Mouse (Mus musculus) spleen, adult 2 months (tissue): ENCODE results near the gene Gas2l3. TPM values are rescaled to one million over a fixed set of nuclear protein-coding genes. Genes with fewer than 3 reads are reported as not detected.

ENCODE experiments used
- DNase-seq, 2 experiments: peaks; one replicate each; pipeline versions ENCODE4 v3.0.0 to v3.0.0-alpha.2; 2012 to 2021; ENCODE audit warnings: low spot score in 2 of 2, low read depth in 1 of 2
- H3K27ac ChIP-seq: fragments of 200-500 bp; 2 replicates; pipeline ENCODE4 v1.5.1; 2012; ENCODE audit warnings: low read length, inconsistent platforms; ENCODE audit not compliant: insufficient read depth
- H3K27me3 ChIP-seq: fragments of 200-500 bp; 2 replicates; pipeline ENCODE4 v1.6.1; 2012; ENCODE audit warnings: mild to moderate bottlenecking, moderate library complexity, low read length, inconsistent platforms; ENCODE audit not compliant: control insufficient read depth, insufficient read depth
- H3K36me3 ChIP-seq: fragments of 200-500 bp; 2 replicates; pipeline ENCODE4 v1.6.1; 2012; ENCODE audit warnings: mild to moderate bottlenecking, low read length, inconsistent platforms; ENCODE audit not compliant: control insufficient read depth, insufficient read depth
- H3K4me1 ChIP-seq: fragments of 200-500 bp; 2 replicates; pipeline ENCODE4 v1.6.1; 2011; ENCODE audit warnings: inconsistent platforms; ENCODE audit not compliant: control insufficient read depth, insufficient read depth, insufficient read length
- H3K4me3 ChIP-seq: fragments of 200-500 bp; 2 replicates; pipeline ENCODE4 v1.5.1; 2011; ENCODE audit warnings: mild to moderate bottlenecking, inconsistent platforms; ENCODE audit not compliant: insufficient read depth, insufficient read length; ENCODE audit errors: extremely low read depth
- CTCF ChIP-seq: fragments of 200-500 bp; IDR thresholded peaks from 2 replicates; pipeline ENCODE4 v1.5.1; 2011; ENCODE audit warnings: mild to moderate bottlenecking, inconsistent platforms; ENCODE audit not compliant: insufficient read depth, insufficient read length, insufficient replicate concordance; ENCODE audit errors: extremely low read depth
- POLR2A ChIP-seq: fragments of 200-500 bp; IDR thresholded peaks from 2 replicates; pipeline ENCODE4 v1.6.1; 2011; ENCODE audit warnings: low read depth, low read length, inconsistent platforms
- WGBS: fragments of 180-500 bp; shearing (Covaris S2); methylation state at CpG from one replicate; pipeline ENCODE4 v1.1.7; 2018; 5-methylcytosine and 5-hydroxymethylcytosine counted together
- polyA plus RNA-seq: library from polyadenylated mRNA; depleted of rRNA; stranded (reverse); fragments of >200 nt; gene quantifications from 2 replicates; pipeline ENCODE4 v1.2.3, GENCODE M21; 2012; rRNA removed

Gas2l3 gene
- 0.40 and 0.56 TPM in 2 replicates for polyA plus RNA-seq

GRCm38 (mm10) chr10:89443623-89444151, at the start of gene Gas2l3:
Gene Gas2l3, minus strand, starts transcription at chr10:89443967.
- Histone ChIP-seq H3K27ac (no peak within 1 kb of the TSS; the same call in 1 of the 2 replicates), H3K4me1 (peaks cover 4% of the 10 kb centered on the region; the same call in 1 of the 2 replicates), H3K4me3 (peak within 1 kb of the TSS; percentile 84), H3K27me3 (no peaks in the 10 kb centered on the region), H3K36me3 (no peaks in the 10 kb centered on the region)
- peak; percentile 49 to 74 for DNase-seq
- under 1% methylated on average over 39 of the region's 39 CpGs for WGBS
- TF ChIP-seq CTCF (no peak), POLR2A (no peak)

- 88% methylated on average over 3 of the region's 3 CpGs for WGBS
These were observed 47.6 kb upstream of the Gas2l3 start for GRCm38 (mm10) chr10:89491321-89491720.

DNA sequence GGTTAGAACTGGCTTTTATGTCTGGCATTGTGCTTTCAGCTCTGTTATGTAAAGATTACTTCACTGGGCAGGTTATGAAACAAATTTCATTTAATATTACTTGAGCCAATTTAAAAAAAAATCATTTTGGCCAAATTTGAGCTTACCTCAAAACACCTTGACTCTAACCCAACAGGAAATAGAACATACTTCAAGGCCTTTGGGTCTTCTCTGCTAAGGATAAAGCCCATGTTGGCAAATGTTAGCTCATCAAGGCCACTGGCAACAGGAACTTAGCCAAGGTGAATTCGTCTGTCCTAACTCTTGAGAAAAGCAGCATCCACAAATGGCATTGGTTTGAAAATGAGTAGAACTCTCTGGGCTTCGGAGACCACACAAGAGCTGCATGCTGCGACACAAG, 46.5 kb upstream of the Gas2l3 start:
- TF ChIP-seq CTCF (no peak), POLR2A (no peak)
- no peaks in the 10 kb centered on the region for H3K4me1 ChIP-seq
- WGBS, result 91% methylated on average over 3 of the region's 3 CpGs
- H3K4me3 ChIP-seq, result no peak overlapping the region
- no peaks in the 10 kb centered on the region for H3K36me3 ChIP-seq
- no peak for DNase-seq
- H3K27ac ChIP-seq, result no peak overlapping the region
- no peaks in the 10 kb centered on the region for H3K27me3 ChIP-seq

More at GRCm38 (mm10) chr10:89491321-89491720, 47.6 kb upstream of the Gas2l3 start:
- Histone ChIP-seq H3K4me3 (no peak overlapping the region), H3K27ac (no peak overlapping the region), H3K27me3 (no peaks in the 10 kb centered on the region), H3K36me3 (no peaks in the 10 kb centered on the region), H3K4me1 (no peaks in the 10 kb centered on the region)
- TF ChIP-seq CTCF (no peak), POLR2A (no peak)
- no peak for DNase-seq

- no peaks in the 10 kb centered on the region for H3K36me3 ChIP-seq
- no peak overlapping the region for H3K4me3 ChIP-seq
- TF ChIP-seq CTCF (no peak), POLR2A (no peak)
- no peak overlapping the region for H3K27ac ChIP-seq
- no peak for DNase-seq
- 48% methylated on average over 4 of the region's 4 CpGs for WGBS
- H3K27me3 ChIP-seq, result no peaks in the 10 kb centered on the region
- H3K4me1 ChIP-seq, result no peaks in the 10 kb centered on the region
These were observed 45.7 kb upstream of the Gas2l3 start for GRCm38 (mm10) chr10:89489459-89489858.

- no peak for DNase-seq
- Histone ChIP-seq H3K27me3 (no peaks in the 10 kb centered on the region), H3K36me3 (no peaks in the 10 kb centered on the region), H3K4me1 (no peaks in the 10 kb centered on the region), H3K27ac (no peak overlapping the region), H3K4me3 (no peak overlapping the region)
- TF ChIP-seq CTCF (no peak), POLR2A (no peak)
- 81% methylated on average over 4 of the region's 4 CpGs for WGBS
These were observed 43.4 kb upstream of the Gas2l3 start for GRCm38 (mm10) chr10:89486995-89487742.

DNA sequence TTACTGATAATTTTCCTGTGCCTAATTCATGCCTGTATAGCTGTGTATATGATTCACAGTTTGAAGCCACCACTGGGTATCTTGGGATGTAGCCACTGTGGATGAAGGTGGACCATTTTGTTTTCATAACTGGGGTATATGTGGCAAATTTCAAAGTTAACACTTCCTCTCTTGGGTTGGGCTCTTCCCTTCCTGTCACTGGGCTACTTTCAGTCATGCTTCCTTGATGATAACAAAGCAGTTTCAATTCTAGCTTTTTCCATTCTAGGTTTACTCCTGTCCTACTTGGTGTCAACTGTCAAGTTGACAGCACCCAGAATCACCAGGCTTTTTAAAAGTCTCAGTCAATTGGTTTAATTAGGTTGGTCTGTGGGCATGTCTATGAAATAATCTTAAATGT, 41.1 kb upstream of the Gas2l3 start:
- H3K27me3 ChIP-seq, result no peaks in the 10 kb centered on the region
- DNase-seq, result no peak
- H3K36me3 ChIP-seq, result no peaks in the 10 kb centered on the region
- no peak overlapping the region for H3K4me3 ChIP-seq
- H3K4me1 ChIP-seq, result no peaks in the 10 kb centered on the region
- TF ChIP-seq POLR2A (no peak), CTCF (no peak)
- H3K27ac ChIP-seq, result no peak overlapping the region
